Mouse (Mus musculus): ENCODE measurements around the gene Tmem248. TPM values are rescaled to one million over a fixed set of nuclear protein-coding genes. Genes with fewer than 3 reads are reported as not detected.
A peak's percentile ranks its signal among the peaks of the same experiment; 100 is the strongest.

Gene Tmem248
- polyA plus RNA-seq, 1 experiment from 2014 or later, result 40.6 TPM

DNA sequence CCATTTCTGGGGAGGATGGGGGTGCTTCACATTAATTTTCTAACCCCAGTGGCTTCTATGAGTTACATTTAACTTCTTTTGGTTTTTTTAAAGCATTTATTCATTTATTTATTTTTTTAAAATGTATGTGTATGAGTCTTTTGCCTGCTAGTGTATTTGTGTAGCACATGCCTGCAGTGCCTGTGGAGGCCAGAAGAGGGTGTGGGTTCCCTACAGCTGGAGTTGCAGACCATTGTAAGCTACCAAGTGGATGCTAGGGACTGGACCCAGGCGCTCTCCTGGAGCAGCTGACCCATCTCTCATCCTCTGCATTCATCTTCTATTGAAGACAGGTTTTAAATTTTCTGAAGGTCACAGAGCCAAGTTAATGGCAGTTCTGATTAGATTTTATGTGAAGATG lies 55.5 kb downstream of the Tmem248 start:
- 84% methylated on average over 1 of the region's 1 CpGs for WGBS
- Histone ChIP-seq H3K4me2 (ENCODE audit: low read depth, low read length) (no peak overlapping the region), H3K36me3 (ENCODE audit: control insufficient read depth, insufficient read depth, low read length) (peaks cover 71% of the 10 kb centered on the region), H3K27me3 (replicated peaks; ENCODE audit: control insufficient read depth, insufficient read depth, low read length) (no peaks in the 10 kb centered on the region), H3K27ac (replicated peaks; ENCODE audit: low read depth, low read length) (no peak overlapping the region), H3K9ac (ENCODE audit: low read depth, low read length) (no peak overlapping the region), H3K4me3 (ENCODE audit: low read depth, low read length) (no peak overlapping the region), H3K9me3 (ENCODE audit: control insufficient read depth, low read length) (no peaks in the 10 kb centered on the region), H3K4me1 (ENCODE audit: control insufficient read depth, insufficient read depth, low read length) (no peaks in the 10 kb centered on the region)
- DNase-seq (ENCODE audit: low spot score) (no peak), ATAC-seq (ENCODE audit: low read depth) (no peak)

DNA sequence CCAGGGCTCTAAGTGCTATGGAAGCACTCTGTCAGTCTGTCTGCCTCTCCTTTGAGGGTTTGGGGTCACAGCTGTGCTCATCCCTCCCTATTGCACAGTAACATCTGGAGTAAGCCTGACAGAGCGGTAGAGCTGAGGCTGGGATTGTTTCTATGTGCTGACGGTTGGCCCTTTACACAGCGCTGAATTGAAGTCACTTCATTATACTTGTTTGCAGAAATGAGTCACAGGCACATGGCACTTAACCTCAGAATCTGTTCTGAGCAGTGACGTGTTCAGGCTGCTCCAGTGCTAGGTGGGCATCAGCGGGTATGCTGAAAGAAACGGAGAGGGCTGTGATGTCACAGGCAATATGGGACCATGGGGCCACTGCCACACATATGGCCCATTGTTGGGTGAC lies 56.2 kb downstream of the Tmem248 start:
- H3K9ac ChIP-seq (ENCODE audit: low read depth, low read length), result no peak overlapping the region
- H3K27me3 ChIP-seq (replicated peaks; ENCODE audit: control insufficient read depth, insufficient read depth, low read length), result no peaks in the 10 kb centered on the region
- no peak overlapping the region for H3K4me2 ChIP-seq (ENCODE audit: low read depth, low read length)
- no peaks in the 10 kb centered on the region for H3K9me3 ChIP-seq (ENCODE audit: control insufficient read depth, low read length)
- WGBS, result 92% methylated on average over 6 of the region's 6 CpGs
- H3K4me1 ChIP-seq (ENCODE audit: control insufficient read depth, insufficient read depth, low read length), result no peaks in the 10 kb centered on the region
- H3K4me3 ChIP-seq (ENCODE audit: low read depth, low read length), result no peak overlapping the region
- no peak for DNase-seq (ENCODE audit: low spot score)
- H3K36me3 ChIP-seq (ENCODE audit: control insufficient read depth, insufficient read depth, low read length), result peaks cover 71% of the 10 kb centered on the region
- ATAC-seq (ENCODE audit: low read depth), result no peak
- no peak overlapping the region for H3K27ac ChIP-seq (replicated peaks; ENCODE audit: low read depth, low read length)

DNA sequence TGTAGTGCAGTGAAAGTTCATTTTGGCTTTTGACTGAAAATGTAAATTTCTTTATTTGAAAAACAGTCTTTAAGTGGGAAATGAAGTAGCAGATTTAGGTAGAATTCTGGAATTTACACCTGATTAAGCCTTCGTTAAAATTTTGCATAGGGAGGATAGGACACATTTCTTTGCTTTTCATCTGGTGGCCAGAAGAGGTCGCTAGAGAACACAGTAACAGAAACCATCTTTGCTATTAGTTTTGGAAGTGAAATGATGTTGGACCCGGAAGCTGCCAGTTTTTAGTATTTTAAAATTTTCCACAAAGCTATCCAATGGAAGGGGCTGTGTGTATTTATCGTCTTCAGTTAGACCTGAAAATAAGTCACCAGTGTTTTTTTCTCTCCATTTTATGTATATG lies 58.6 kb downstream of the Tmem248 start:
- DNase-seq (ENCODE audit: low spot score) (peak; percentile 34), ATAC-seq (ENCODE audit: low read depth) (no peak)
- Histone ChIP-seq H3K9me3 (ENCODE audit: control insufficient read depth, low read length) (no peaks in the 10 kb centered on the region), H3K27ac (replicated peaks; ENCODE audit: low read depth, low read length) (no peak overlapping the region), H3K4me1 (ENCODE audit: control insufficient read depth, insufficient read depth, low read length) (no peaks in the 10 kb centered on the region), H3K27me3 (replicated peaks; ENCODE audit: control insufficient read depth, insufficient read depth, low read length) (no peaks in the 10 kb centered on the region), H3K4me3 (ENCODE audit: low read depth, low read length) (no peak overlapping the region), H3K9ac (ENCODE audit: low read depth, low read length) (no peak overlapping the region), H3K36me3 (ENCODE audit: control insufficient read depth, insufficient read depth, low read length) (peaks cover 75% of the 10 kb centered on the region), H3K4me2 (ENCODE audit: low read depth, low read length) (no peak overlapping the region)
- 40% methylated on average over 4 of the region's 4 CpGs for WGBS

DNA sequence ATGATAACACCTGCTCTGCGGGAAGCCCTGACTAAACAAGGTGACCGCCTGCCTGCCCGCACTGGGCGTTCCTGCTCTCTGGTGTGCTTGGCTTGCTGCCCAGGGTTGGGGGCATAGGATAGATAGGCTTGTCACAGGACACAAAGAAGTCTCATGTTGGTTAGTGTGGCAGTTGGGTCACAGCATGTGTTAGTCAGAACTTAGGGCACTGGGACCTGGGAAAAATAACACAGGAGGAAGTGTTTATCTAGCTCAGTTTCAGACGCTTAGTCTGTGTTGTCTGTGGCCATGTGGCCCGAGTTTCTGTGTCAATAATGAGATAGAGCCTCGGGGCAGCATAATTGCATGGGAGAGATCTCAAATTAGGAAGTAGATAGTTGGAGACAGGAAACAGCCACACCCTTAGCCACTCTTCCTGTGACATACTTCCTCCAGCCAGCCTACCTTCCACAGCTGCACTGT lies 61.2 kb downstream of the Tmem248 start:
- H3K4me3 ChIP-seq (ENCODE audit: low read depth, low read length), result no peak overlapping the region
- ATAC-seq (ENCODE audit: low read depth), result no peak
- H3K4me2 ChIP-seq (ENCODE audit: low read depth, low read length), result no peak overlapping the region
- H3K9ac ChIP-seq (ENCODE audit: low read depth, low read length), result no peak overlapping the region
- H3K27ac ChIP-seq (replicated peaks; ENCODE audit: low read depth, low read length), result no peak overlapping the region
- 85% methylated on average over 7 of the region's 7 CpGs for WGBS
- H3K4me1 ChIP-seq (ENCODE audit: control insufficient read depth, insufficient read depth, low read length), result no peaks in the 10 kb centered on the region
- no peaks in the 10 kb centered on the region for H3K9me3 ChIP-seq (ENCODE audit: control insufficient read depth, low read length)
- H3K36me3 ChIP-seq (ENCODE audit: control insufficient read depth, insufficient read depth, low read length), result peaks cover 75% of the 10 kb centered on the region
- H3K27me3 ChIP-seq (replicated peaks; ENCODE audit: control insufficient read depth, insufficient read depth, low read length), result no peaks in the 10 kb centered on the region
- DNase-seq (ENCODE audit: low spot score), result no peak

DNA sequence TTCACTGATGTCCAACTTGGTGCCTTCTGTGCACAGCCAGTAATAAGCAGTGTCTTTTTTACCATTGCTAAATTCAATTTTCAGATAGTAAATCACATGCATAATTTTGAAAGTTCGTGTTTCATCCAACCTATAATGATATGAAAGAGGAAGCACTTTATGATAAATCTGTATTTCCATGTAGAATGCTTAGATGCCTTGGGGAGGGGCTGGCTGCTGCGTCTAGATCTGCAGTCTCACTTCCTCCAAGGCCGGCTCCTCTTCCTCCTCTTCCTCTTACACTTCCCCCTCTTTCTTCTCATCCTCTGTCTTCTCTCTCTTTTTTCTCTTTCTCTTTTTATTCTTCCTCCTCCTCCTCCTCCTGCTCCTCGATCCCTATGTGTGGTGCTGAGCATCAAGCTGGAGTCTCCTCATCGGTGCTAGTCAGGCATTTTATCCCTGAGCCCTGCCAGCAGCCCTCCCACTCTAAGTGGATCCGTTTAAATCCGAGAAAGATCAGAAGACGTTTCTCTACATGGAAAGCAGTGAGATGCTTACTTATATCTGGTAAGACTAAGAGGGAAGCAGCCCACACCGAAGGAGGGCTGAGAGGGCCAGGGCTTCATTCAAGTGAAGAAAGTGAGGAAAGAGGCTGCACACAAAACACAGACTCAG lies 66.3 kb downstream of the Tmem248 start:
- no peaks in the 10 kb centered on the region for H3K9me3 ChIP-seq (ENCODE audit: control insufficient read depth, low read length)
- H3K9ac ChIP-seq (ENCODE audit: low read depth, low read length), result no peak overlapping the region
- no peak overlapping the region for H3K27ac ChIP-seq (replicated peaks; ENCODE audit: low read depth, low read length)
- H3K4me1 ChIP-seq (ENCODE audit: control insufficient read depth, insufficient read depth, low read length), result no peaks in the 10 kb centered on the region
- 96% methylated on average over 9 of the region's 9 CpGs for WGBS
- DNase-seq (ENCODE audit: low spot score), result no peak
- peaks cover 76% of the 10 kb centered on the region for H3K36me3 ChIP-seq (ENCODE audit: control insufficient read depth, insufficient read depth, low read length)
- H3K4me3 ChIP-seq (ENCODE audit: low read depth, low read length), result no peak overlapping the region
- no peak for ATAC-seq (ENCODE audit: low read depth)
- no peak overlapping the region for H3K4me2 ChIP-seq (ENCODE audit: low read depth, low read length)
- no peaks in the 10 kb centered on the region for H3K27me3 ChIP-seq (replicated peaks; ENCODE audit: control insufficient read depth, insufficient read depth, low read length)

DNA sequence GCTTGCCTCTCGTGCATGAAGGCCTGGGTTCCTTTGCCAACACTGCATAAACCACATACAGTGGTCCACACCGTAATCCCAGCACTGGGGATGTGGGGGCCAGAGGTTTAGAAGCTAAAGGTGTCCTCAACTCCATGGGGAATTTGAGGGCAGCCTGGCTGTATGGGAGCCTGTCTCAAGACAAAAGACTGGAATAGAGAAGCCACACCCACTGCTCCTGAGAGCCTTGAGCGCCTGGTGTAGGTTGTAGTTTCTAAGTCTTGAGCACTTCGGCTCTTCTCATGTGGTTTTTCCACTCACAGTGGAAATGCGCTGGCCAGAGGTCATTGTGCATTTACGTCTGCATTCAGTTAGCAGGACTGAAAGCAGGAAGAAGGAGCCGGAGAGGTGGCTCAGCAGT lies 71.2 kb downstream of the Tmem248 start:
- Histone ChIP-seq H3K27ac (replicated peaks; ENCODE audit: low read depth, low read length) (no peak overlapping the region), H3K9ac (ENCODE audit: low read depth, low read length) (no peak overlapping the region), H3K4me2 (ENCODE audit: low read depth, low read length) (no peak overlapping the region), H3K9me3 (ENCODE audit: control insufficient read depth, low read length) (0 out of 2 replicates have a peak, but pooled peaks cover 3% of the 10 kb centered on the region), H3K36me3 (ENCODE audit: control insufficient read depth, insufficient read depth, low read length) (peaks cover 53% of the 10 kb centered on the region), H3K4me1 (ENCODE audit: control insufficient read depth, insufficient read depth, low read length) (no peaks in the 10 kb centered on the region), H3K27me3 (replicated peaks; ENCODE audit: control insufficient read depth, insufficient read depth, low read length) (no peaks in the 10 kb centered on the region), H3K4me3 (ENCODE audit: low read depth, low read length) (no peak overlapping the region)
- ATAC-seq (ENCODE audit: low read depth) (no peak), DNase-seq (ENCODE audit: low spot score) (no peak)
- WGBS, result 76% methylated on average over 7 of the region's 7 CpGs

DNA sequence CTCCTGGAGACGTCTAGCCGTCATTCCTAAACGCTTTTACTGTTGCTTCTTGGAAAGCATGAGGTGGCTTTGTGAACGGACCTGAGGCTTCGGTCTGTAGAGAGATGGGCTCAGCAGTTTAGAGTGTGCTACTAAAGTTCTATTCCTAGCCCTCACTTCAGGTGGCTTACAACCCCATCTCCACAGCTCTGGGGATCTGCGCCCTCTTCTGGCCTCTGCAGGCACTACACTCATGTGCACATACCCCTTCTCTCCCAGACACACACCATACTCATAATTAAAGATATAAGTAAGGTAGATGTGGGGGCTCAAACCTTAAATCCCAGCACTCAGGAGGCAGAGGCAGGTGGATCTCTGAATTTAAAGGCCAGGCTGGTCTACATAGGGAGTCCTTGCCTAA lies 73.4 kb downstream of the Tmem248 start:
- 98% methylated on average over 6 of the region's 6 CpGs for WGBS
- Histone ChIP-seq H3K9me3 (ENCODE audit: control insufficient read depth, low read length) (0 out of 2 replicates have a peak, but pooled peaks cover 3% of the 10 kb centered on the region), H3K36me3 (ENCODE audit: control insufficient read depth, insufficient read depth, low read length) (peaks cover 40% of the 10 kb centered on the region), H3K9ac (ENCODE audit: low read depth, low read length) (no peak overlapping the region), H3K27ac (replicated peaks; ENCODE audit: low read depth, low read length) (no peak overlapping the region), H3K4me3 (ENCODE audit: low read depth, low read length) (no peak overlapping the region), H3K4me1 (ENCODE audit: control insufficient read depth, insufficient read depth, low read length) (no peaks in the 10 kb centered on the region), H3K27me3 (replicated peaks; ENCODE audit: control insufficient read depth, insufficient read depth, low read length) (no peaks in the 10 kb centered on the region), H3K4me2 (ENCODE audit: low read depth, low read length) (no peak overlapping the region)
- no peak for ATAC-seq (ENCODE audit: low read depth)
- no peak for DNase-seq (ENCODE audit: low spot score)

DNA sequence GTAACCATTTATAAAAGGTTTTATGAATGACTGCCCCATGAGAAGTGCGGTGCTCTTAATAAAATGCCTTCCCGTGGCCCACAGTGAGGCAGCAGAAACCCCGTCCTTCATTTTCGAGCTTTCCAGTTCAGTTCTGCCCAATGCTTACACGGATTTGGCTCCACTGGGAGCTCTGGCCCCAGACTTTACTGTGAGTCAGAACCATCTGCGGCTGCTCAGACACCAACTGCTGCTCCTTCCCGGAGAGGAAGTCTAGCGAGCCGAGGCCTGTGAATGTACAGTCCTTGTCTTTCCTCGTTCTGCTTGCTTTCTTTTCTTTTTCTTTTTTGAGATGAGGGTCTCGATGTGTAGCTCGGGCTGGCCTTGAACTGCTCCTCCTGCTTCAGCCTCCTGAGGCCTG lies 73.9 kb downstream of the Tmem248 start:
- ATAC-seq (ENCODE audit: low read depth) (no peak), DNase-seq (ENCODE audit: low spot score) (no peak)
- 97% methylated on average over 12 of the region's 12 CpGs for WGBS
- H3K4me3 ChIP-seq (ENCODE audit: low read depth, low read length), result no peak overlapping the region
- H3K4me1 ChIP-seq (ENCODE audit: control insufficient read depth, insufficient read depth, low read length), result no peaks in the 10 kb centered on the region
- H3K36me3 ChIP-seq (ENCODE audit: control insufficient read depth, insufficient read depth, low read length), result peaks cover 44% of the 10 kb centered on the region
- H3K27me3 ChIP-seq (replicated peaks; ENCODE audit: control insufficient read depth, insufficient read depth, low read length), result no peaks in the 10 kb centered on the region
- H3K9me3 ChIP-seq (ENCODE audit: control insufficient read depth, low read length), result 0 out of 2 replicates have a peak, but pooled peaks cover 3% of the 10 kb centered on the region
- H3K27ac ChIP-seq (replicated peaks; ENCODE audit: low read depth, low read length), result no peak overlapping the region
- no peak overlapping the region for H3K4me2 ChIP-seq (ENCODE audit: low read depth, low read length)
- no peak overlapping the region for H3K9ac ChIP-seq (ENCODE audit: low read depth, low read length)

DNA sequence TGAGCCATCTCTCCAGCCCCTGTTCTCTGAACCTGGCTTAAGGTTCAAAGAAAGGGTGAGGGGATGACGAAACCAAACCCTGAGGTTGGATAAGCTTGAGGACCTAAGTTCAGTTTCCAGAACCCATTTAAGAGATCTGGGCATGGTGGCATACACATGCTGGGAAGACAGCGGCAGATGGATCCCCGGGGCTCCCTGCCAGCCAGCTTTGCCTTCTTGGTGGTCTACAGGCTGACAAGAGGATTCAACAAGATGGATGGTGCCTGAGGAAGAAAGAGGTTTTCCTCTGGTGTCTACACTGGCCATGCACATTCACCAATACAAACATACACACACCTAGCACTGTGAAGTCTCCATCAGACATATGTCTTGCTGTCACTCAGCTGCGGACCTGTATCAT lies 76.1 kb downstream of the Tmem248 start:
- Histone ChIP-seq H3K27ac (replicated peaks; ENCODE audit: low read depth, low read length) (no peak overlapping the region), H3K9me3 (ENCODE audit: control insufficient read depth, low read length) (0 out of 2 replicates have a peak, but pooled peaks cover 3% of the 10 kb centered on the region), H3K4me1 (ENCODE audit: control insufficient read depth, insufficient read depth, low read length) (no peaks in the 10 kb centered on the region), H3K9ac (ENCODE audit: low read depth, low read length) (no peak overlapping the region), H3K27me3 (replicated peaks; ENCODE audit: control insufficient read depth, insufficient read depth, low read length) (no peaks in the 10 kb centered on the region), H3K4me2 (ENCODE audit: low read depth, low read length) (no peak overlapping the region), H3K36me3 (ENCODE audit: control insufficient read depth, insufficient read depth, low read length) (peaks cover 53% of the 10 kb centered on the region), H3K4me3 (ENCODE audit: low read depth, low read length) (no peak overlapping the region)
- DNase-seq (ENCODE audit: low spot score), result no peak
- WGBS, result 90% methylated on average over 4 of the region's 4 CpGs
- no peak for ATAC-seq (ENCODE audit: low read depth)
